Mouse (Mus musculus): ENCODE data around the gene Mtif3.

The Mtif3 gene

DNA sequence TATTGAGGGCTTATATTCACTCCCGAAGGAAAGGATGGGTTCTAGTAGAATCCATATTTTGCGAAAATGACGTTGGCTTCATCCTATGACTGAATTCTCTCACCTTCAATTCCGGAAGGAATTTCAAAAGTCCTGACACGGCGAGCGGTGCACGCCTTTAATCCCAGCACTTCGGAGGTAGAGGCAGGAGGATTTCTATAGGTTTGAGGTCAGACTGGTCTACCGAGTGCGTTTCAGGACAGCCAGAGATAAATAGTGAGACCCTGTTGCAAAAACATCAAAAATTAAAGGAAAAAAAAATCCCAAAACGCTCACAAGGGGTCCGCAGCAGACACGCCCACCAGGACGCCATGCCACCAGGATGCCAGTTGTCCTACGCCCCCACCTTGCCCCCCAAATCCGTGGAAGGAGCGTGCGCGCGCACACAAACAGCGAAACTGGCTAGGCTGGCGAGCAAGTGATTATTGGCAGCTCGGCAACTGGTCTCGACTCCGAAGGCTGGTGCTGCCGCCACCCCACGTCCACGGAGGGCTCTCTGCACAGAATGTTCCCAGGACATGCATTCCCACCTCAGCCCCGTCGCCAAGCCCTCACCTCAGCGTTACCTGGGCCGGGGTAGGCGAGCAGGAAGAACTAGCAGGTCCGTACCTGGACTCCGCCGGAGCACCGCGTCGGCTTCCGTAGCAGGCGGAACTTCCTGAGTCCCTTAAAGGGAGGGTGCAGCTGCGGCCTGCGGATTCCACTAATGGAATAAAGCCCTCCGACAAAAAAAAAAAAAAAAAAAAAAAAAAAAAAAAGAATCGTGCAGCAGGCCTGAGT lies at the start of gene Mtif3:
Mtif3 (minus strand) TSS at position 683 of the 819 bp plus-strand sequence.
- DNase-seq (ENCODE audit: low spot score) = peak; percentile 77

DNA sequence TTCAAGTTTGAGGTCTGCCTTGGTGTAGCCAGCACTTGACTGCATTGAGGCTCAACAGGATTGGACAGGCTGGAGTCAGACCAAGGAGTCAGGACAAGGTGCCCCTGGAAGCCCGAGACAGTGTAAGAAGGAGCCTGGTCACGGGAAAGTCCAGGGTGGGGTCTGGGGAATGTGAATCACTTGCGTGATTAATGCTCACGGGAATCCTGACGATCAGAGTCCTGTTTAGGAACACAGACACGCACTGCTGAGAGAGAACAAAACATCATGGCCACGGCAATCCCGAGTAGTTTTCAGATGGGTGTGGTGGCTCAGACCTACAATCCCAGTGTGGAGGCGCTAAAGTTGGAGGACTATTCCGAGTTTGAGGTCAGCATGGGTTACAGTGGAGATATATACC lies 47.7 kb upstream of the Mtif3 start:
- DNase-seq (ENCODE audit: low spot score) = no peak

DNA sequence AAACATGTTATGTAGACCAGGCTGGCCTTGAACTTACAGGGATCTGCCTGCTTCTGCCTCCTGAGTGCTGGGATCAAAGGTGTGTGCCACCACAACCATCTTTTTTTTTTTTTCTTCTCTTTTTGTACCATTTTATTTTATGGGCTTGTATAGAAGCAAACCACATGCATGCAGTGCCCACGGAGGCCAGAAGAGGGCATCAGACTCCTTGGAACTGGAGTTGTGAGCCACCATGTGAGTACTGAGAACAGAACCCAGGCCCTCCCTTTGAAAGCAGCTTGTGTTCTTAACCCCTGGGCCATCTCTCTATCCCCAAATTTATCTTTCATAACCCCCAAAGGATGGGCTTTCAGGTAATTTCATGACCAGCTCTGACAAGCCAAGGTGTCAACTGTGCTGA lies 39.7 kb upstream of the Mtif3 start:
- no peak for DNase-seq (ENCODE audit: low spot score)

DNA sequence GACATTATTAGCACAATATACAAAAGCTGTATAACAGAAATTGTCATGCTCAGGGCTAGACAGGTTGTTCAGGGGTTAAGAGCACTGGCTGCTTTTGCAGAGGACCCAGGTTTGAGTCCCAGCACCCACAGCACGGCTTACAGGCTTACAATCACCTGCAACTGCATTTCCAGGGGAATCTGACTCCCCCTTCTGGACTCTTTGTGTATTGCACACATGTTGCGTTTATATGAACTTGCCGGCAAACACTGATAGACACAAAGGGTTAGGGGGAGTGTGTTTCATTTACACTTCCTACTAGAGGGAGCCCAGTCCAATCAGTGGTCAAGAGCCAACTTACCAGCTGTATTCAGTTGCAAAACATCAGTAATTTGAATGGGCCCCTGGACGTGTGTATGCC lies 37.7 kb upstream of the Mtif3 start:
- no peak for DNase-seq (ENCODE audit: low spot score)

GRCm38 (mm10) chr5:146998802-146999201 lies 35.2 kb upstream of the Mtif3 start:
- DNase-seq (ENCODE audit: low spot score) = no peak

- DNase-seq (ENCODE audit: low spot score) = no peak
These were observed 33.2 kb upstream of the Mtif3 start for GRCm38 (mm10) chr5:146996812-146997211.

DNA sequence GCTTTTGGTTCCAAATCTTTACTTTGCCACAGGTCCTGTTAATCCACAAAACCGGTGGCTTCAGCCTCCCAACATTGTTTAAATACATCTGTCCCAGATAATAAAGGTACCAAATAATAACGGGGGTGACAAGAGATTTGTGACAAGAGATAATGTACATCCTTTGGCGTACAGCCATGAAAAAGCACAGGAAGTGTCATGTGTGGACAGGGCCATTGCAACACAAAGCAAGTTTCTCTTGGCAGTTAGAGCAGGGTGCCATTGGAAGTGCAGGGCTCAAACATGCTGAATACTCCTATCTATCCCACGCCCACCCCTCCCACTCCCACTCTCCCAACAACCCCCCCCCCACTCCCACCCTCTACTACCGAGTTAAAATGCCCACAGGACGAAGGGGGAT lies 31.4 kb upstream of the Mtif3 start:
- DNase-seq (ENCODE audit: low spot score) = no peak

DNA sequence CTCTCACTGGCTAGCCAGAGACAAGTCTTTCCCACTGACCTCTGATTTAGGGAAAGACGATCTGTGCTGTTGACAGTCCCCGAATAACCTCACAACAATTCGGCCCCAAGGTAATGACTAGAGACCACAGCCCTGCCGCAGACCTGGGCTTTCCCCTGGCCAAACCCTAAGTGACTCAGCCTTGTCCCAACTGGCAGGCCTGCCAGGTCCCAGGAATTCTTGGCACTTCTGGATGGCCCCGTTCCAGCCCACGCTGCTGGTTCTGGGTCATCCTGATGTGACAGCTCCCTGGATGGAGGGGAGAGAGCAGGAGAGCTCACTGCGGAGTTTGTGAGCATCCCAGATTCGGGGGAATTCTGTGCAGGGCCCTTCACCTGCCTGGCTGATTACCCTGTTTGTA lies 29.9 kb upstream of the Mtif3 start:
- no peak for DNase-seq (ENCODE audit: low spot score)

DNA sequence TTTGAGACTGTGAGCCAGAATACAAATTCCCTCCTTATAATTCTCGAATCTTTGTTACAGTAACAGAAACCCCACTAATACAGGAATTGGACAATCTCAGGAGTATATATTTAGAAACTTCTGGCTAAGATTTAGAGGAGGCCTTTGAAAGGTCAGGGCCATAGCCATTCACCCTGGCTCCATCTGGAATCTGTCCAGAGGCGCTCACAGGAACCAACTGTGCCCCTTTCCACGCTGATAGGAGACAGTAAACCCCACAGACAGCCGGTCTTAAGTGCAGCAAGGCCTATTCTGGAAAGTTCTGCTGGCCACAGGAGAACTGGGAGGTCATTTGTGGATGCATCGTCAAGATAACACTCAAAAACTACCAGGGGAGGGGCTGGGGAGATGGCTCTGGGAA lies 25.5 kb upstream of the Mtif3 start:
- no peak for DNase-seq (ENCODE audit: low spot score)

- DNase-seq (ENCODE audit: low spot score) = no peak
These were observed 24.0 kb upstream of the Mtif3 start for GRCm38 (mm10) chr5:146987588-146987987.

DNA sequence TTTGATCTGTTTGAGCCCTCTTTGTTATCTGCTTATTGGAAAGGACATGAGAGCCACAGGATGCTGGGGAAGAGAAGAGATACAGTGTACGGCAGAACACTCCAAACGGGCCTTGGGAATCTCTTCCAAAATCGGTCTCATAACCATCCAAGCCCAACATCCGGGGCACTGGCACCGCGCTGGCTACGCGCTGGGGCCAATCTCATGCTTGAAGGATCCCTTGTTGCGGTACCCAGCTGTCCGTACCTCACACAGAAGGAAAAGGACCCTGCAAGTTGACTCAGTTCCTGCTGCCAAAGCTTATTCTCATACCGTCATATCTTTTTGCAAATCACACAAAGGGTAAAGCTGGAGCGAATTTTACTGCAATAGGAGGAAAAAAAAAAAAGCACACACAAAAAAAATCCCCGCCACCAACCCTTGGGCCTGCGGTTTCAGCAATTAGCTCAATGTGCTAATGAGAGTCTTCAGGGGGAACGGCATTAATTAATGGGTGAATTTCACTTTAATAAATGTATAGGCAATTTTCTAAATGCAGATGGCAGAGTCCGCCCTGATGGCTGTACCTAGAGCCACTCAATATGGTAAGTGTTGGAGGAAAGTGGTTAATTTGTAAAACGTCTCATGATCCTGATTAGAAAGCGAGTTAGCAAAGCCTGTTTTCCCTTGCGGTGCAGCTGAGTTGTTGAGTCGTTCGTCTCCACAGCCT lies 22.3 kb upstream of the Mtif3 start:
- DNase-seq (ENCODE audit: low spot score) = no peak

- no peak for DNase-seq (ENCODE audit: low spot score)
These were observed 19.6 kb upstream of the Mtif3 start for GRCm38 (mm10) chr5:146983216-146983615.

DNA sequence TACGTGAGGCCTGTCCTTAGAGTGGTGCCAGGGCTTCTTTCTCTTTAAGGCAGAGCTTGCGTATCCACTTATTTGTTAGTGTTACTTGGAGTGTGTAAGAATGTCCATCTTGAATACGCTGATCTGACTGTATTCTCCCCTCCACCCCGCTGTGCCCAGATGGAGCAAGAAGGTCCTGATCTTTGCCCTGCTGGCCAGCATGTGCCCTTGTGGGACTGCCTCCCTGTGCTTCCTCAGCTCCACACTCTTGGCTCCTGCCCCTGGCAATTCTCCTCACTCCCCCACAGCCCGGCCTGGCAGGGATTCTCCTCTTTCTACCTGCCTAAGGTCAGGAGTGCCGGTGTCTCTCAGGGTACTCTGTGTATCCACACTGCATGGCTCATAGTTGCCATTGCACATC lies 17.8 kb upstream of the Mtif3 start:
- DNase-seq (ENCODE audit: low spot score) = no peak

GRCm38 (mm10) chr5:146974781-146975123 lies 11.2 kb upstream of the Mtif3 start:
- DNase-seq (ENCODE audit: low spot score) = no peak

DNA sequence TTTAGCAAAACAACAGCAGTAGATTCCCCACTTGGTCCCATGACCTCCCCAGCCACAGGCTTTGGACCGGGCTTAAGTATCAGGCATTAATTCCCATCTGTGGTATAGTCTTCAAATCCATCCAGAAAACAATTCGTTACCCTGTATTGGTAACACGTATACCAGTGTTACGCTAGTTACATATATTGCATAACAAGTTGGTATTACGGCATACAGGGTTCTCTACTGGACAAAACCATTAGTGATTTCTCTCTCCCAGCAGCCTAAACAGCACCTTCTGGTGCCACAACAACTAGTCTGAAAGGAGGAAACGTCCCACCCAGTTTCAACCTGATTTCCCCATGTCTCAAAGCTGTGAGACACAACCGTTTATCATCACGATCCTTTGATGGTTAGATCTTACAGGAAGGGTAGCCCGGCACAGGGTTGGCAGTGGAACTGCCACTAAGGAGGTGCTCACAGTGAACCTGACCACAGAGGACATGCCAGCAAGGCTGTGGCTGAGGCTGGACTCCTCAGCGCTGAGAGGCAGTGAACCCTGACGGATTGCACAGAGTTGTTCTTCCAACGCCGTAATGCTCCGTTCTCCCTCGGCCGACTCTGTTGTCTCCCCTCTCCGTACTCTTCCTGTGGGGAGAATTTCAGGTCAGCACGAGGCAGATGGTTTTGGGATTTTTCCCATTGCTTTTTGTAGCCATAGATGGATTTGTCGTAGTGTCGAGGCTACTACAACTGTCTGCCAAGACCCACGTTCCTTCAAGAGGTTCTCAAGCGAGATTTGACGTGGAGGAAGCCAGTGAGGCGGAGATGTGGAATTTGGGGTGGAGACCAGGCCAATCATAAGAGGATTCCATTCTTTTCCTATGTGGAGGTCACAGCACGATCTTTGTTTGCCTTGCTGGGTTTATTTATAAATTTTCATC lies 10.5 kb upstream of the Mtif3 start:
- DNase-seq (ENCODE audit: low spot score) = no peak

GRCm38 (mm10) chr5:146973353-146973752 lies 9.8 kb upstream of the Mtif3 start:
- no peak for DNase-seq (ENCODE audit: low spot score)

DNA sequence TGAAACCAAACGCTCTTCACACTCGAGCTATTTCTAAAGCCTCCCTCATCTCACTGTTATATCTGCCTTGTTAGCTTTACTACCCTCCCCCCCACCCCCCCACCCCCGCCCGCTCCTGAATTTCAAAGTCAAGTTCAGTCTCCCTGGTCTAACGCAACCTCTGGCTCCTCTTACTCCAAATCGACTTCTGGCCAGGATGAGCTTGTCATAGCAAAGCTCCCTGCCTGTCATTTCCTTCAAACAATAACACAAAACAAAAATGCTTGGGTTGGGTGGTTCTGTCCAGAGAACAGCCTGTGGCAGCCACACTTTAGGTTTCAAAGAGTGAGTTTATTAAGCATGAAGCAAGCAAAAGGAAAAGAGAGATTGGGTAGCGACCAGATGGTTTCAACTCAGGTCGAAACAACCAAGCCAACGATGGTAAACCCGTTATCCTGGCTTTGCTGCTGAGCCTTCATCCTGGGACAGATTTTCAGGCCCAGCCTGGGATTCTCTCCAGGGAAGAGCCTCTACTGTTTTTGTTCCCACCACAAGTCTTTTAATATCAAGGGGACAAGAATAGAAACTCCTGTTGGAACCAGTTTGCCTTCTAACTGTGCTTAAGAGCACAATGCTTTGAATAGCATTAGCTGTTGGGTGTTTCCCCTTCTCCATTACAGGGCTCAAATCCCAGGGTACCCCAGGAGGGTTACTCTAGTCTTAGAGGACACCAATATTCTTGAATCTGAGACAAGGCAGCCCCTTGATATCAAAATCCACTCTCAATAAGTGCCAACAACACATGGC lies 8.4 kb upstream of the Mtif3 start:
- DNase-seq (ENCODE audit: low spot score) = no peak

DNA sequence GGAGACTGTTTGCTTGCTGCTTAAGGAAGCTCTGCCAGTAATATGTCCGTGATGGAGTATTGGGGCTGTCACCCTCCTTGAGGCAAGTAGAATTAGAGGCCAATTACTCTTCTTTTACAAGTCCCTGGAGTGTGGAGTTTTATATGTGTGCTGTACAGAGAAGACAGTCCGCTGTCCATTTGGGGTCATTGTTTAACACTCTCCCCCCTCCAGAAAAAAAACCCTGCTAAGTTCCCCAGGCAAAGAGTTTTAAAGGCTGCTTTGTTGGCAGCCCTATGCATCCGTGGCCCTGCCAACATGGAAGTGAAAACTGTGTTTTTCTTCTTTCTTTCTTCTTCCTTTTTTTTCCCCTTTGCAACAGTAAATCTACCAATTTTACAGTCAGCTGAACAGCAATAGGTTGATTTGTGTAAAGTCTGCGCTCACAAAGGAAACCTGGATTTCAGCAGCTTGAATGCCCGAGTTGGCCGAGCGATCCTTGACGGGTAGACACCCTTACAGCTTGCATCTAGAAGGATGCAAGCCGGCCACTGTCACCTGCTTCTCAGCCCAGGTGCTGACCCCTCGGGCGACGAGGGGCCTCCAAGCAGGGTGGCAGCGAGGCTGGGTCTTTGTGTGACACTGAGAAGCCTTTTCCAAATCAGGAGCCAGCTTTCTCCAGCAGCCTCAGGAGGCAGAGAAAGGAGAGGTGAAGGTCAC lies 5.2 kb upstream of the Mtif3 start:
- DNase-seq (ENCODE audit: low spot score) = no peak

- no peak for DNase-seq (ENCODE audit: low spot score)
These were observed 308 bp upstream of the Mtif3 start for GRCm38 (mm10) chr5:146963937-146964278.

DNA sequence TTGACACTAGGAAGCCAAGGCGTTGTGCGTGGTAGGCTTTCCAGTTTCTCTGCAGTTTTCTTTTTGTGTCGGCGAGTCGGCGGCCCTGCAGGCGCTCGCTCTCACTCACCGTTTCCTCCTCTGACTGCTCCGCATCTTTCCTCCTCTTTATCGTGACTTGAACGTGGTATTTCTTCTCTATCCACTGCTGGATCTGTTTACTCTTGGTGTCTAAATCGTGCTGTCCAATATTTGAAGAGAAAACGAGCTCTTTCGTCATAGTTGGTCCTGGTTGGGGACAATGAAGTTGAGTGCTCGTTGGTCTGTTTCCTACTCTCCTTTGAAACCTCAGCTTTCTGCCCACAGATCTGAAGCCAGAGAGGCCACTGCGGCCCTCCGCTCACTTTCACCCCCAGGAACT lies 6.9 kb downstream of the Mtif3 start:
- no peak for DNase-seq (ENCODE audit: low spot score)

- DNase-seq (ENCODE audit: low spot score) = no peak
These were observed 7.9 kb downstream of the Mtif3 start for GRCm38 (mm10) chr5:146955651-146956050.
